Mouse (Mus musculus) left cerebral cortex, postnatal 25 days (tissue): ENCODE data around the gene Acvrl1. TPM values are rescaled to one million over a fixed set of nuclear protein-coding genes. Genes with fewer than 3 reads are reported as not detected.

Source experiments
- DNase-seq, 2 experiments: peaks; one replicate each; pipeline ENCODE4 v3.0.0; 2022; ENCODE audit warnings: low spot score in 2 of 2, mixed read lengths in 1 of 2
- intact Hi-C: fragments of 180-260 bp; cut with DNase I; formaldehyde crosslinking; loops from one replicate; pipeline ENCODE4 v1.15.1; 2025
- total RNA-seq, 2 experiments: library from RNA; stranded (reverse); gene quantifications; 2 replicates each; pipeline ENCODE4 v1.2.3; 2021

The Acvrl1 gene
- total RNA-seq, 2 experiments from 2014 or later = 12.3 to 12.5 TPM

- intact Hi-C loops = no loop called here
- DNase-seq = no peak
These were observed 10.4 kb downstream of the Acvrl1 start for GRCm38 (mm10) chr15:101138675-101139074.

GRCm38 (mm10) chr15:101139885-101140284, 11.6 kb downstream of the Acvrl1 start:
- no peak for DNase-seq
- intact Hi-C loops = no loop called here

- intact Hi-C loops = no loop called here
These were observed 12.3 kb downstream of the Acvrl1 start for GRCm38 (mm10) chr15:101140587-101140986.

GRCm38 (mm10) chr15:101141061-101141541, 12.8 kb downstream of the Acvrl1 start:
- no peak for DNase-seq
- intact Hi-C loops = no loop called here

More at GRCm38 (mm10) chr15:101140587-101140986, 12.3 kb downstream of the Acvrl1 start:
- no peak for DNase-seq

GRCm38 (mm10) chr15:101142672-101143071, 14.3 kb downstream of the Acvrl1 start:
- intact Hi-C loops = no loop called here
- DNase-seq = no peak

GRCm38 (mm10) chr15:101143494-101143893, 15.2 kb downstream of the Acvrl1 start:
- intact Hi-C loops = no loop called here
- peak; percentile 34 to 68 for DNase-seq

GRCm38 (mm10) chr15:101144176-101144575, 15.9 kb downstream of the Acvrl1 start:
- intact Hi-C loops = no loop called here
- no peak for DNase-seq

GRCm38 (mm10) chr15:101144779-101145178, 16.5 kb downstream of the Acvrl1 start:
- no peak for DNase-seq
- intact Hi-C loops = no loop called here

GRCm38 (mm10) chr15:101145424-101146099, 17.2 kb downstream of the Acvrl1 start:
- peak; percentile 92 to 95 for DNase-seq
- intact Hi-C loops = loop anchor here (2.0 kb wide), 1 partner anchor 31 kb away; no protein-coding TSS in a partner anchor

GRCm38 (mm10) chr15:101146100-101146965, 18.0 kb downstream of the Acvrl1 start:
- no peak for DNase-seq
- intact Hi-C loops = loop anchor here (2.0 kb wide), 1 partner anchor 30 kb away; no protein-coding TSS in a partner anchor

- DNase-seq = peak in 1 of 2 experiments; percentile 71
- intact Hi-C loops = loop anchor here (2.0 kb wide), 1 partner anchor 29 kb away; no protein-coding TSS in a partner anchor
These were observed 19.0 kb downstream of the Acvrl1 start for GRCm38 (mm10) chr15:101147115-101147909.

GRCm38 (mm10) chr15:101147910-101148273, 19.6 kb downstream of the Acvrl1 start:
- DNase-seq = no peak
- intact Hi-C loops = loop anchor here (2.0 kb wide), 1 partner anchor 29 kb away; no protein-coding TSS in a partner anchor

- intact Hi-C loops = no loop called here
These were observed 20.3 kb downstream of the Acvrl1 start for GRCm38 (mm10) chr15:101148604-101149003.

GRCm38 (mm10) chr15:101151409-101152261, 23.3 kb downstream of the Acvrl1 start:
- intact Hi-C loops = no loop called here
- no peak for DNase-seq

More at GRCm38 (mm10) chr15:101148604-101149003, 20.3 kb downstream of the Acvrl1 start:
- DNase-seq = no peak

GRCm38 (mm10) chr15:101154700-101155616, 26.6 kb downstream of the Acvrl1 start:
- intact Hi-C loops = no loop called here
- DNase-seq = no peak

- no peak for DNase-seq
- intact Hi-C loops = no loop called here
These were observed 31.8 kb downstream of the Acvrl1 start for GRCm38 (mm10) chr15:101160128-101160527.

- intact Hi-C loops = no loop called here
These were observed 32.3 kb downstream of the Acvrl1 start for GRCm38 (mm10) chr15:101160591-101160990.

GRCm38 (mm10) chr15:101161534-101161933, 33.2 kb downstream of the Acvrl1 start:
- no peak for DNase-seq
- intact Hi-C loops = no loop called here

More at GRCm38 (mm10) chr15:101160591-101160990, 32.3 kb downstream of the Acvrl1 start:
- DNase-seq = peak; percentile 61 to 71
